Mouse (Mus musculus) thymus, postnatal 10 days (tissue): ENCODE measurements around the gene Camsap1.

Source experiments
- DNase-seq, 2 experiments: peaks; one replicate each; pipeline ENCODE4 v3.0.0; 2021; ENCODE audit warnings: low spot score in 2 of 2

Camsap1 gene

GRCm38 (mm10) chr2:25884756-25885155 lies 98.3 kb downstream of the Camsap1 start:
- DNase-seq, result no peak

- no peak for DNase-seq
Observed at GRCm38 (mm10) chr2:25882276-25882675, 100.8 kb downstream of the Camsap1 start.

DNA sequence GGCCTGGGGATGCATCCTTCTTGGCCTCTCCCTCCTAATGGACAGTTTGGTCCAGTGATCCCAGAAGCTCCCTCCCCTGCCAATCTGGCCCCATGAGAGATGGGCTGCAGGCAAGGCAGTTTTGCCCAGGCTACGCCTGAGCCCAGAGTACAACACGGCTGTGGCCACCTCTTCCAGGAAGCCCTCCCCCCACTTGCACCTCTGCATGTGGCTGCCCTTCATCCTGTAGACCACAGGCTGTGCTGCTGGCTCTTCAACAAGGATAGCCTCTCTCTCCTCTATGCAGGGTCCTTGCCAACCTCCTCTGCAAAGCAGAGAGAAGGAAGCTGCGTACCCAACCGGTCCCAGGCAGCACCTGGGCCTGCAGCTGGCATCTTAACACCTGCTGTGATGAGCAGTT lies 104.0 kb downstream of the Camsap1 start:
- DNase-seq, result no peak

GRCm38 (mm10) chr2:25878516-25878915 lies 104.6 kb downstream of the Camsap1 start:
- no peak for DNase-seq

GRCm38 (mm10) chr2:25877736-25878268 lies 105.3 kb downstream of the Camsap1 start:
- DNase-seq, result no peak

- no peak for DNase-seq
Observed at GRCm38 (mm10) chr2:25877250-25877735, 105.8 kb downstream of the Camsap1 start.
